ENCODE assay signal across 27 mouse cellular contexts in the genomic region with DNA sequence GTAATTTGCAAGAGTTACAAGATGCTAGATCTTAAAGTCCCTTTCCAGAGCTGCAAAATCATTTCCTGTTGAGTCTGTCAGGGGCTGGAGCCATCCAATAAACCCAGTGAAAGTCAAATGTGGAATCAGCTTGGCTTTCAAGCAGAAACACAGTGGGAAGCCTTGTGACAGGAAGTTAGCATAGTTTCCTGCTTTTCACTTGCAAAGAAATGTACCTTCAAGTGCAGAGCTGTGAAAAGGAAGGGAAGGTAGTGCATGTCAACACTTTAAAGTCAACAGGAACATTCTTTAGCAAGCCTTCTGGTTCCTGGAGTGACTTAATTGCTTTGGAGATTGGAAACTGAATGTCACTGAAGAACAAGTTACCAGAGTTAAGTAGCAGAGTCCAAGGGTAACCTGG.
A peak's percentile ranks its signal among the peaks of the same experiment; 100 is the strongest.
DNase-seq lines count a peak whose midpoint lies in the region; ATAC-seq and TF ChIP-seq lines count a peak whose summit lies in the region.
"Had no signal": no experiment of that assay in that cellular context is flagged by ENCODE, and none has a peak within 500 bp of the region (broad histone marks: within the 10 kb centered on the region; RNA-seq: fewer than 3 reads in every experiment).

No protein-coding gene starts in this region.

- DNase-seq in kidney, postnatal 0 days (ENCODE audit: low spot score), result peak; percentile 2
- DNase-seq in kidney, adult 18-20 months, result no peak
- peak; percentile 7 for DNase-seq in WW6 (ENCODE audit: low read depth, low spot score)
- DNase-seq in embryo, embryonic 11 days, result peak; percentile 5
- no peak for DNase-seq in left cerebral cortex, postnatal 36 days (ENCODE audit: low spot score in 2 of 2)
- DNase-seq: adrenal gland, postnatal 36 days; B cell, adult 2 months; cerebellum, adult 2 months; cerebellum, postnatal 36 days; gastrocnemius, postnatal 25 days; heart, adult 18-20 months; kidney, adult 2 months; kidney, postnatal 14 days; layer of hippocampus, adult 9-11 months; lung, postnatal 4 days; midbrain, embryonic 14.5 days; right cerebral cortex, postnatal 14 days had no signal

- no peak overlapping the region for H3K4me2 ChIP-seq in kidney, postnatal 0 days (ENCODE audit: low read length)
- H3K4me2 ChIP-seq in forebrain, embryonic 13.5 days, result no peak overlapping the region
- H3K4me2 ChIP-seq: embryonic facial prominence, embryonic 15.5 days; forebrain, embryonic 12.5 days; heart, embryonic 11.5 days; limb, embryonic 13.5 days; liver, embryonic 11.5 days; stomach, embryonic 15.5 days had no signal

- H3K27ac ChIP-seq in kidney, postnatal 0 days, result no peak overlapping the region
- H3K27ac ChIP-seq in forebrain, embryonic 13.5 days, result no peak overlapping the region
- H3K27ac ChIP-seq: embryonic facial prominence, embryonic 10.5 days; embryonic facial prominence, embryonic 15.5 days; forebrain, embryonic 12.5 days; limb, embryonic 13.5 days; stomach, embryonic 15.5 days had no signal

- no peak overlapping the region for H3K9ac ChIP-seq in kidney, postnatal 0 days (ENCODE audit: low read depth, low read length)
- H3K9ac ChIP-seq in forebrain, embryonic 13.5 days, result no peak overlapping the region
- H3K9ac ChIP-seq: embryonic facial prominence, embryonic 15.5 days; forebrain, embryonic 12.5 days; limb, embryonic 13.5 days; stomach, embryonic 15.5 days had no signal

- no peak overlapping the region for H3K4me3 ChIP-seq in kidney, postnatal 0 days (replicated peaks; ENCODE audit: low read depth, low read length)
- no peak overlapping the region for H3K4me3 ChIP-seq in forebrain, embryonic 13.5 days
- H3K4me3 ChIP-seq: embryonic facial prominence, embryonic 10.5 days; embryonic facial prominence, embryonic 15.5 days; forebrain, embryonic 12.5 days; limb, embryonic 13.5 days; stomach, embryonic 15.5 days had no signal

- TF ChIP-seq CTCF in kidney, postnatal 0 days (IDR thresholded peaks at IDR 0.05; ENCODE audit: low read depth), result no peak

- intact Hi-C loops in left cerebral cortex, postnatal 36 days (cut with DNase I), result loop anchor here (10.0 kb wide), 1 partner anchor 463 kb away; a partner anchor contains a TSS

- H3K4me1 ChIP-seq in kidney, postnatal 0 days (replicated peaks; ENCODE audit: insufficient read depth, low read length), result no peaks in the 10 kb centered on the region
- H3K4me1 ChIP-seq in forebrain, embryonic 13.5 days, result no peaks in the 10 kb centered on the region
- H3K4me1 ChIP-seq: embryonic facial prominence, embryonic 10.5 days; embryonic facial prominence, embryonic 15.5 days; forebrain, embryonic 12.5 days; limb, embryonic 13.5 days; stomach, embryonic 15.5 days had no signal

- H3K27me3 ChIP-seq in kidney, postnatal 0 days (ENCODE audit: insufficient read depth, low read length), result no peaks in the 10 kb centered on the region
- H3K27me3 ChIP-seq in forebrain, embryonic 13.5 days, result no peaks in the 10 kb centered on the region
- H3K27me3 ChIP-seq: embryonic facial prominence, embryonic 15.5 days; forebrain, embryonic 12.5 days; limb, embryonic 13.5 days; stomach, embryonic 15.5 days had no signal

- no peaks in the 10 kb centered on the region for H3K9me3 ChIP-seq in kidney, postnatal 0 days (replicated peaks; ENCODE audit: low read length)
- no peaks in the 10 kb centered on the region for H3K9me3 ChIP-seq in forebrain, embryonic 13.5 days (replicated peaks)
- H3K9me3 ChIP-seq: embryonic facial prominence, embryonic 10.5 days; embryonic facial prominence, embryonic 15.5 days; forebrain, embryonic 12.5 days; G1E; limb, embryonic 13.5 days; stomach, embryonic 15.5 days had no signal

- no peak for ATAC-seq in kidney, postnatal 0 days (replicated peaks; ENCODE audit: low FRiP score, low read depth)
- ATAC-seq in forebrain, embryonic 13.5 days, result no peak
- ATAC-seq: hindbrain, embryonic 16.5 days had no signal

- H3K36me3 ChIP-seq in kidney, postnatal 0 days (ENCODE audit: insufficient read depth, low read length), result no peaks in the 10 kb centered on the region
- H3K36me3 ChIP-seq in forebrain, embryonic 13.5 days (ENCODE audit: poor library complexity, severe bottlenecking), result no peaks in the 10 kb centered on the region
- H3K36me3 ChIP-seq: embryonic facial prominence, embryonic 10.5 days; embryonic facial prominence, embryonic 15.5 days; forebrain, embryonic 12.5 days; G1E; limb, embryonic 13.5 days; stomach, embryonic 15.5 days had no signal

Comparison
In these comparisons a context has a peak if more than half of its experiments do, and no peak if none do; other contexts are left out.
1. DNase-seq: peak in kidney, postnatal 0 days (single experiment), WW6 (single experiment) and embryo, embryonic 11 days (single experiment); none in kidney, adult 18-20 months (single experiment) and left cerebral cortex, postnatal 36 days (0 of 2).